Comparison of ENCODE assay signal across 9 mouse cellular contexts in genomic region chr10:37141621-37142020, GRCm38 (mm10). TPM values are rescaled to one million over a fixed set of nuclear protein-coding genes. Genes with fewer than 3 reads are reported as not detected.
DNase-seq lines count a peak whose midpoint lies in the region; ATAC-seq and TF ChIP-seq lines count a peak whose summit lies in the region.
"Had no signal": no experiment of that assay in that cellular context is flagged by ENCODE, and none has a peak within 500 bp of the region (broad histone marks: within the 10 kb centered on the region; RNA-seq: fewer than 3 reads in every experiment).

No protein-coding gene starts in this region.

- DNase-seq in cerebellum, adult 2 months, result peak; percentile 7 to 8
- DNase-seq in cerebellum, postnatal 4 days (ENCODE audit: low spot score in 2 of 2), result no peak
- DNase-seq in neural tube, embryonic 11.5 days (ENCODE audit: low spot score), result no peak
- DNase-seq in neural tube, embryonic 10.5 days (ENCODE audit: extremely low spot score, low spot score), result no peak
- no peak for DNase-seq in frontal cortex, postnatal 10 days (ENCODE audit: low spot score in 2 of 2)

- peaks cover 2% of the 10 kb centered on the region; the same call in 1 of the 2 replicates for H3K4me1 ChIP-seq in cerebellum, adult 2 months (ENCODE audit: control insufficient read depth, insufficient read depth, low read length)
- peaks cover 6% of the 10 kb centered on the region; the same call in 1 of the 2 replicates for H3K4me1 ChIP-seq in neural tube, embryonic 11.5 days (ENCODE audit: control insufficient read depth, insufficient read depth, low read length)
- no peaks in the 10 kb centered on the region; the same call in 1 of the 2 replicates for H3K4me1 ChIP-seq in intestine, embryonic 15.5 days (replicated peaks)
- peaks cover 6% of the 10 kb centered on the region for H3K4me1 ChIP-seq in neural tube, embryonic 15.5 days

- no peaks in the 10 kb centered on the region for H3K27me3 ChIP-seq in cerebellum, adult 2 months (ENCODE audit: control insufficient read depth, insufficient read depth, low read length)
- no peaks in the 10 kb centered on the region for H3K27me3 ChIP-seq in neural tube, embryonic 11.5 days (ENCODE audit: control insufficient read depth, insufficient read depth, low read length)
- H3K27me3 ChIP-seq in intestine, embryonic 15.5 days (replicated peaks), result no peaks in the 10 kb centered on the region
- no peaks in the 10 kb centered on the region for H3K27me3 ChIP-seq in neural tube, embryonic 15.5 days (replicated peaks)

- no peaks in the 10 kb centered on the region for H3K36me3 ChIP-seq in neural tube, embryonic 11.5 days (ENCODE audit: control insufficient read depth, insufficient read depth, low read length)
- no peaks in the 10 kb centered on the region for H3K36me3 ChIP-seq in intestine, embryonic 15.5 days
- no peaks in the 10 kb centered on the region for H3K36me3 ChIP-seq in neural tube, embryonic 15.5 days
- H3K36me3 ChIP-seq: G1E had no signal

- 59% methylated on average over 4 of the region's 4 CpGs for WGBS in cerebellum, adult 2 months
- WGBS in neural tube, embryonic 11.5 days, result 53% methylated on average over 4 of the region's 4 CpGs
- WGBS in intestine, embryonic 15.5 days, result 67% methylated on average over 4 of the region's 4 CpGs
- 57% methylated on average over 4 of the region's 4 CpGs for WGBS in neural tube, embryonic 15.5 days

- H3K9ac ChIP-seq in neural tube, embryonic 11.5 days (ENCODE audit: low read length), result peak overlapping the region; percentile 14; the same call in 1 of the 2 replicates
- H3K9ac ChIP-seq in intestine, embryonic 15.5 days, result 0 out of 2 replicates have a peak overlapping the region, but pooled peaks have one; percentile 85
- peak overlapping the region; percentile 100 for H3K9ac ChIP-seq in neural tube, embryonic 15.5 days (replicated peaks)

- TF ChIP-seq CTCF in cerebellum, adult 2 months (IDR thresholded peaks at IDR 0.05; ENCODE audit: borderline replicate concordance, insufficient read depth, low read depth, low read length), result no peak

- peak overlapping the region; percentile 46 for H3K4me2 ChIP-seq in neural tube, embryonic 11.5 days (ENCODE audit: low read depth)
- peak overlapping the region; percentile 85 for H3K4me2 ChIP-seq in intestine, embryonic 15.5 days (replicated peaks)
- H3K4me2 ChIP-seq in neural tube, embryonic 15.5 days, result peak overlapping the region; percentile 59

- no peaks in the 10 kb centered on the region for H3K9me3 ChIP-seq in neural tube, embryonic 11.5 days (ENCODE audit: control insufficient read depth, low read length)
- H3K9me3 ChIP-seq in intestine, embryonic 15.5 days, result no peaks in the 10 kb centered on the region
- H3K9me3 ChIP-seq in neural tube, embryonic 15.5 days (replicated peaks), result no peaks in the 10 kb centered on the region

- no peak overlapping the region for H3K27ac ChIP-seq in cerebellum, adult 2 months (ENCODE audit: insufficient read depth, low read length)
- H3K27ac ChIP-seq in neural tube, embryonic 11.5 days (ENCODE audit: low read depth, low read length), result peak overlapping the region; percentile 100
- H3K27ac ChIP-seq in intestine, embryonic 15.5 days, result peak overlapping the region; percentile 95
- H3K27ac ChIP-seq in neural tube, embryonic 15.5 days (replicated peaks), result peak overlapping the region; percentile 100

- no peak for ATAC-seq in neural tube, embryonic 11.5 days (ENCODE audit: insufficient read depth, low FRiP score, low TSS enrichment)
- no peak for ATAC-seq in intestine, embryonic 15.5 days
- ATAC-seq in neural tube, embryonic 15.5 days (ENCODE audit: low FRiP score), result no peak
- ATAC-seq in megakaryocyte progenitor cell, adult 5-6 weeks (replicated peaks; ENCODE audit: poor library complexity), result no peak

- no peak for TF ChIP-seq POLR2A in cerebellum, adult 2 months (IDR thresholded peaks at IDR 0.05; ENCODE audit: borderline replicate concordance, insufficient read depth, low read length)

- peak overlapping the region; percentile 88 for H3K4me3 ChIP-seq in cerebellum, adult 2 months (replicated peaks; ENCODE audit: insufficient read depth, low read depth, low read length)
- H3K4me3 ChIP-seq in neural tube, embryonic 11.5 days (ENCODE audit: low read depth, low read length), result peak overlapping the region; percentile 99
- peak overlapping the region; percentile 65 for H3K4me3 ChIP-seq in intestine, embryonic 15.5 days (replicated peaks)
- peak overlapping the region; percentile 92 for H3K4me3 ChIP-seq in neural tube, embryonic 15.5 days (replicated peaks)

RNA-seq across cellular contexts. Expression of gene Marcks, which starts 2.9 kb away (rescaled TPM):
- 51.9 and 54.1 TPM in 2 replicates for polyA plus RNA-seq in cerebellum, adult 2 months (2012; rRNA removed)
- polyA plus RNA-seq in neural tube, embryonic 11.5 days (2014; fragmentation: Nextera tagmentation; extraction: Ambion mirVana), result 300 and 308 TPM in 2 replicates
- polyA plus RNA-seq in intestine, embryonic 15.5 days (2015; fragmentation: Nextera tagmentation; extraction: Ambion mirVana), result 75.1 and 91.5 TPM in 2 replicates
- 145 and 159 TPM in 2 replicates for polyA plus RNA-seq in neural tube, embryonic 15.5 days (2015; fragmentation: Nextera tagmentation; extraction: Ambion mirVana)
- 6.9 and 7.6 TPM in 2 replicates for total RNA-seq in megakaryocyte progenitor cell, adult 5-6 weeks (2015)
- total RNA-seq in megakaryocyte progenitor cell, adult 5-6 weeks (2017), result 6.7 and 9.1 TPM in 2 replicates
- polyA plus RNA-seq: G1E had no signal

Comparison
In these comparisons a context has a peak if more than half of its experiments do, and no peak if none do; other contexts are left out.
1. DNase-seq: peak in cerebellum, adult 2 months (2 of 2); none in cerebellum, postnatal 4 days (0 of 2), neural tube, embryonic 11.5 days (single experiment), neural tube, embryonic 10.5 days (single experiment) and frontal cortex, postnatal 10 days (0 of 2).
2. H3K9ac ChIP-seq: peak in every context shown above with its lines; median percentile 100 in neural tube, embryonic 15.5 days; 85 in intestine, embryonic 15.5 days; 14 in neural tube, embryonic 11.5 days.
3. Peak in every context shown above with its lines, with median percentiles within 50 percentile points of each other: H3K4me3 ChIP-seq and H3K4me2 ChIP-seq.